Mouse (Mus musculus) C2C12 (cell line): Measurements from ENCODE around the gene Olfr191. TPM values are rescaled to one million over a fixed set of nuclear protein-coding genes. Genes with fewer than 3 reads are reported as not detected.

Source experiments
- H3K27me3 ChIP-seq: one replicate; pipeline ENCODE4 v1.6.1; 2011; ENCODE audit not compliant: control insufficient read depth, insufficient read depth, insufficient read length
- H3K36me3 ChIP-seq: one replicate; pipeline ENCODE4 v1.6.1; 2011; ENCODE audit not compliant: control insufficient read depth, insufficient read depth
- H3K4me3 ChIP-seq: one replicate; pipeline ENCODE4 v1.5.1; 2011; ENCODE audit warnings: mild to moderate bottlenecking, control low read depth; ENCODE audit not compliant: poor library complexity, insufficient read depth, severe bottlenecking
- H3K79me2 ChIP-seq: one replicate; pipeline ENCODE4 v1.6.1; 2011; ENCODE audit not compliant: control insufficient read depth, insufficient read depth
- H3K79me3 ChIP-seq: one replicate; pipeline ENCODE4 v1.6.1; 2011; ENCODE audit warnings: low read depth, control low read depth
- H3ac ChIP-seq: one replicate; pipeline ENCODE3; 2011; ENCODE audit warnings: low read depth; ENCODE audit not compliant: control insufficient read depth, insufficient read length
- CEBPB ChIP-seq: IDR thresholded peaks from one replicate; pipeline ENCODE4 v1.6.1; 2011; ENCODE audit warnings: low read depth, mild to moderate bottlenecking, control low read depth, moderate library complexity
- CTCF ChIP-seq: IDR thresholded peaks from one replicate; pipeline ENCODE4 v1.5.1; 2011; ENCODE audit not compliant: control insufficient read depth, insufficient read depth, insufficient read length
- FOSL1 ChIP-seq: IDR thresholded peaks from one replicate; pipeline ENCODE4 v1.8.0; 2011; ENCODE audit warnings: mild to moderate bottlenecking, low read length; ENCODE audit not compliant: poor library complexity, insufficient read depth, severe bottlenecking
- MAX ChIP-seq: IDR thresholded peaks from one replicate; pipeline ENCODE4 v1.6.1; 2011; ENCODE audit warnings: mild to moderate bottlenecking, control low read depth
- MYOD1 ChIP-seq: IDR thresholded peaks from one replicate; pipeline ENCODE4 v1.6.1; 2011; ENCODE audit warnings: low read depth; ENCODE audit not compliant: control insufficient read depth, insufficient read length
- MYOG ChIP-seq: IDR thresholded peaks from one replicate; pipeline ENCODE4 v1.6.1; 2011; ENCODE audit not compliant: control insufficient read depth, insufficient read length; ENCODE audit errors: extremely low read depth
- USF1 ChIP-seq: IDR thresholded peaks from one replicate; pipeline ENCODE4 v1.6.1; 2011; ENCODE audit warnings: low read depth, mild to moderate bottlenecking, control low read depth, moderate library complexity
- polyA plus RNA-seq: library from polyadenylated mRNA; unstranded; fragments of >200 nt; fragmentation: generic; extraction: Trizol; gene quantifications from one replicate; pipeline ENCODE4 v1.2.1, GENCODE M21; 2012; ENCODE audit warnings: missing spikeins

The Olfr191 gene
- polyA plus RNA-seq, 1 experiment, result not detected

DNA sequence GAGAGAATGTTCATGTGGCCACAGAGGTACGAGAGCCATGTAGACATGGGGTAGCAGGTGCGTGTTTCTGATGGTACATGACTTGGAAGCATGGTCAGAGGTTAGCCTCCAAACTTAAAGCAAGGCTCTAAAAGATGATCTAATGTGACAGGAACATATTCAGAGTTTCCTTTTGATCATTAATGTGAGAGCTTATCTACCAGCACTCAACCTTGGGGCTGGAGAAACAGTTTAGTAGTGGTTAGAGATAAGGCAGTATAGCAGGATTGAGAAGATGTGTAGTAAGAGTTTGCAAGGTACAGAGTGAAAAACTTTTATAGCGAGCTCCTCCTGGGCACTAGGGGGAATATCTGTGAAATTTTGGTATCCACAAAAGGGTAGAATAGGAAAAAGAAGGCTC, 43.8 kb downstream of the Olfr191 start:
- no peak for TF ChIP-seq FOSL1
- H3K79me3 ChIP-seq, result no peaks in the 10 kb centered on the region
- no peaks in the 10 kb centered on the region for H3K27me3 ChIP-seq
- no peaks in the 10 kb centered on the region for H3K79me2 ChIP-seq
- H3ac ChIP-seq, result no peak overlapping the region
- H3K4me3 ChIP-seq, result no peak overlapping the region
- no peaks in the 10 kb centered on the region for H3K36me3 ChIP-seq

DNA sequence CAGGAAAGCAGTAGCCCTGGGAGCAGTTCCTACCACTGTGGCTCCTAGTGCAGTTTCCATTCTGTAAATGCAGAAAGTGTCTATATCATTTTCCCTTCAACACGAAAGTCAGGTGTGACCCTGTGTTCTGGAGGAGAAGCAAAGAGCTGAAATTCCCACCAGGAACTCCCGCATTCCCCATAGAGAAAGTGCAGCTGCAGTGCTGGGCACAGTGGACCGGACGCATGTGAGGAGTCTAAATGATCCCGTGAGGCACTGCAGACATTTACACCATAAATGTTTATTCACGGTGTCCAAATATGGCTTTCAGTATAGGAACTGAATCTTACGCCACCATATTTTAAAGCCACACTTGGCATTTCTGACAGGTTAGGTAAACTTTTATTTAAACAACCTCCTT, 49.9 kb downstream of the Olfr191 start, which contains the start of gene Olfr187:
TSS of gene Olfr187 (minus strand) at position 58 of the 400 bp plus-strand sequence.
- H3K27me3 ChIP-seq, result no peaks in the 10 kb centered on the region

More for the DNA sequence above, 49.9 kb downstream of the Olfr191 start, which contains the start of gene Olfr187:
- Histone ChIP-seq H3K79me3 (no peaks in the 10 kb centered on the region), H3K36me3 (no peaks in the 10 kb centered on the region), H3ac (no peak within 1 kb of the TSS), H3K79me2 (no peaks in the 10 kb centered on the region), H3K4me3 (no peak within 1 kb of the TSS)
- TF ChIP-seq CEBPB, result no peak
- no peak for TF ChIP-seq CTCF
- no peak for TF ChIP-seq USF1
- no peak for TF ChIP-seq MAX
- TF ChIP-seq MYOD1, result no peak
- TF ChIP-seq MYOG, result no peak
- TF ChIP-seq FOSL1, result no peak

Other genes with a start within 250 kb of the Olfr191 start
- gene Olfr177, start 215.1 kb downstream of the Olfr191 start, polyA plus RNA-seq, result not detected
- not detected for gene Olfr178, start 197.8 kb downstream of the Olfr191 start, polyA plus RNA-seq
- not detected for gene Olfr181, start 161.1 kb downstream of the Olfr191 start, polyA plus RNA-seq
- not detected for gene Olfr180, start 160.4 kb downstream of the Olfr191 start, polyA plus RNA-seq
- gene Olfr183, start 94.5 kb downstream of the Olfr191 start, polyA plus RNA-seq, result not detected
- gene Olfr186, start 59.5 kb downstream of the Olfr191 start, polyA plus RNA-seq, result not detected
- not detected for gene Olfr187, start 50.1 kb downstream of the Olfr191 start, polyA plus RNA-seq
- not detected for gene Olfr190, start 11.8 kb downstream of the Olfr191 start, polyA plus RNA-seq
- gene Olfr193, start 22.1 kb upstream of the Olfr191 start, polyA plus RNA-seq, result not detected
- not detected for gene Olfr194, start 31.2 kb upstream of the Olfr191 start, polyA plus RNA-seq
- gene Olfr195, start 57.2 kb upstream of the Olfr191 start, polyA plus RNA-seq, result not detected
- gene Olfr196, start 80.6 kb upstream of the Olfr191 start, polyA plus RNA-seq, result not detected
- not detected for gene Olfr198, start 113.7 kb upstream of the Olfr191 start, polyA plus RNA-seq
- not detected for gene Olfr199, start 129.9 kb upstream of the Olfr191 start, polyA plus RNA-seq
- not detected for gene Olfr201, start 182.8 kb upstream of the Olfr191 start, polyA plus RNA-seq
- gene Olfr202, start 197.0 kb upstream of the Olfr191 start, polyA plus RNA-seq, result not detected
- not detected for gene Olfr203, start 209.1 kb upstream of the Olfr191 start, polyA plus RNA-seq
- gene Olfr204, start 228.4 kb upstream of the Olfr191 start, polyA plus RNA-seq, result not detected
- gene Olfr205, start 241.3 kb upstream of the Olfr191 start, polyA plus RNA-seq, result not detected